Mouse (Mus musculus) thymus, postnatal 25 days (tissue): ENCODE results near the gene Prrx2.

Experiments used
- DNase-seq: peaks from one replicate; pipeline ENCODE4 v3.0.0; 2022

The Prrx2 gene

DNA sequence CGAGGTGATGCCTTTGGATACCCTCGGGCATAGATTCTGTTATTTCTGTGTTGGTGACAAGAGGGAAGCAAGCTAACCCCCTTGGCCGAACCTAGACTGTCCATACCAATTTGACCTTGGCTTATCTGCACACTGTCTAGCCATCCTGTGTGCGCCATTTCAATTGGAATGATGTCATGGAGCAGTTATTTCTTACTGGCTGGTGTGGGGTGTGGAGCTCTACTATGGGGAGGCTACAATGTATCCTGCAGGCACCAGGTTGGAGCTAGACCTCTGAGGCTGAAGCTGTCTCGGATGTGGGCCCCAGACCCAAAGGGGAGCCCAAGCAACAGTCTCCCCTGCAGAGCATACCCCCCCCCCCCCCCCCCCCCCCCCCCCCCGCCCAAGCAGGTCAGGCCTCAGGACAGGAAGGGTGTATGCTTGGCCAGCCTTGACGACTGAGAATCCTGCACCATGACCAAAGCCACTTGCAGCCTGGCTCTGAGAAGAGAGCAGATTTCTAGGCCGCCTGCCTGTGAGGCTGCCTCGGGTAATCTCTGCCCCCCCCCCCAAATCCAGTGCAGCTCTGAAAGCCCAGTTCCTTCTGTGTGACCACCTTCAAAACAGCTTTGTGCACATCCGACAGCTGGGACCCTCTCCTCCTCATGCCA, at the start of gene Prrx2:
Gene Prrx2 (plus strand): TSS at position 600 of the 650 bp plus-strand sequence.
- DNase-seq: no peak

DNA sequence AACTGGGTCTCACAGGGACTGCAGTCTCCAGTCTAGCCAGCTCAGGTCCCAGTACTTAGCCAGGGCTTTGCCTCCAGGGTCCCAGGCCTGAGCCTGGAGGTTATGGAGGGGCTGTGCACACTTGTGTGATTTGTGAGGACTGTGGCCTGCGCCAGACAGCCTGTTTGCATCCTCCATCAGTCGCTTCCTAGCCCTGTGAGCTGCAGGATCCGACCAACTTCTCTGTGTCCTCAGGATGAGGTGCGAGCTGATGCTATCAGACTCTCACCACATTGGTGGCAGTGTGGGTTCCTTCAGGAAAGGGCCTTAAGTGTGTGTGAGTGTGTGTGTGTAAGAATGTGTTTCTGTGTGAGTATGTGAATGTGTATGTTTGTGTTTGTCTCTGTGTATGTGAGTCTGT, 47.3 kb upstream of the Prrx2 start:
- no peak for DNase-seq

- no peak for DNase-seq
These were observed 42.7 kb upstream of the Prrx2 start for GRCm38 (mm10) chr2:30792061-30792460.

GRCm38 (mm10) chr2:30794179-30795108, 40.3 kb upstream of the Prrx2 start:
- DNase-seq: peak; percentile 94

GRCm38 (mm10) chr2:30795271-30795888, 39.4 kb upstream of the Prrx2 start:
- no peak for DNase-seq

GRCm38 (mm10) chr2:30795889-30796275, 38.9 kb upstream of the Prrx2 start:
- no peak for DNase-seq

DNA sequence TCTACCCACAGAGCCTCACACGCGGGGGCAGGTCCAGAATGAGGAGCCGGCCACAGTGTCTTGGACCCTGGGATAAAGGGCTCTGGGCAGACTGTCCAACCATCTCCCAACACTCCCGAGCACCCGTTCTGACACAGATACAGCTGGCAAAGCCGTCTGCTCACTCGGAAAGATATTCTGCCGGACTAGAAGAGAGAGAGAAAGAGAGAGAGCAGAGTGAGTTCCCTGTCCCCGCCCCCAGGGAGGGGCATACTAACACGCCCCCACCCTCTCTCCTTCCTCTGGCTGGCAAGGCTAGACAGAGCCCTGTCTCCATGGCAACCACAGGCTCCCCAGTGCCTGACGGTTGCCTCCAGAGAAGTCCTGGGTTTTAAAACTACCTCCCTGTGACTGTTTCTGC, 38.4 kb upstream of the Prrx2 start:
- DNase-seq: peak; percentile 79

DNA sequence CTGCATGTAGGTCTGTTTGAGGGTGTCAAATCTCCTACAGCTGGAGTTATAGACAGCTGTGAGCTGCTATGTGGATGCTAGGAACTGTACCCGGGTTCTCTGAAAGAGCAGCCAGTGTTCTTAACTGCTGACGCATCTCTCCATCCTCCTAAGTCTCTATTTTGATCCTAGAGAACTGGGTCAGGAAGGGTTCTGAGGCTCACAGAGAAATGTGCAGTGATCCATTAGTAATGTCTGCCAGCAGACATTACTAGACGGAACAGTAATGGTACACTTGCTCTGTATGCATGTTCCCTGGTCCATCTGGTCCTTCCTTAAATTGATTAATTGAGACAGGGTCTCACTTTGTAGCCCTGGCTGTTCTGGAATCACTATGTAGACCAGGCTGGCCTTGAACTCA, 35.3 kb upstream of the Prrx2 start:
- no peak for DNase-seq

- no peak for DNase-seq
These were observed 34.1 kb upstream of the Prrx2 start for GRCm38 (mm10) chr2:30800671-30801066.

- peak; percentile 45 for DNase-seq
These were observed 33.5 kb upstream of the Prrx2 start for GRCm38 (mm10) chr2:30801067-30801852.

DNA sequence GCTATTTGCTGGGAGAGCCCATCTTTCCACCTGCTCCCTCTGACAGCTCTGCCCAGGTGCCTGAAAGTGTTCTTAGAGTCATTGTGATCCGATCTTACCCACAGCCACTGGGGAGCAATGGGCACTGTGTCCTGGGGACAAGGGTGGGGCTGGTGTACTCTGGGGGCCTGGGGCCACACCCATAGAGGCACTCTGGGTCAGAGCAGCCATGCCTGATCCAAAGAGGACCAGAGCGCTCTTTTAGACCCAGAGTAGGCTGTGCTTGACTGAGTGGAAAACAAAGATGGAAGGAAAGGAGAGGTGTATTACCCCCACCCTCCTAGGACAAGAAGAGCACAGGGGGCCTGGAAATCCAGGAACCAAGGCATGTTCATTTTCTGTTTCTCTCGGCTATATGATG, 31.2 kb upstream of the Prrx2 start, which contains the start of gene 1700001O22Rik:
Gene 1700001O22Rik (minus strand): TSS at position 58 of the 400 bp plus-strand sequence.
- no peak for DNase-seq

GRCm38 (mm10) chr2:30805983-30806382, 28.8 kb upstream of the Prrx2 start:
- DNase-seq: no peak

DNA sequence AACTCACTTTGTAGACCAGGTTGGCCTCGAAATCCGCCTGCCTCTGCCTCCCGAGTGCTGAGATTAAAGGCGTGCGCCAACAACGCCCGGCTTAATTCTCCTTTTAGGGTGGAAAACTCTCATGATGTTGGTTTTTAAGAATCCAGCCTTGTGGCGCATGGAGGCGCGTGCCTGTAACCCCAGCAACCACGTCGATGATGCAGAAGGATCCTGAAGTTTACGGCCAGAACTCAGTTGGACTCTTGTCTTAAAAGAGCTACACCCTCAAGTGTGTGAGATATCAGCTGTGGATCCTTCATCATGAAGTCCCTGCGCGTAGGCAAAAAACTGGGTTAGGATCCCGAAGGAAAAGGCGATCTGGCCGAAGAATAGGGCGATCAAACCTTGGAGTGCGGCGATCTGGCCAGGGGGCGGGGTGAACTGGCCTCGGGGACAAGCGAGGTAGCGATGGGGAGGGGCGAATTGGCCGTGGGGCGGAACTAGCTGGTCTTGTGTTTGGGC, 27.6 kb upstream of the Prrx2 start:
- no peak for DNase-seq

GRCm38 (mm10) chr2:30807648-30808295, 27.0 kb upstream of the Prrx2 start, which contains the start of gene Ntmt1:
Gene Ntmt1, plus strand, starts transcription at chr2:30807826.
- DNase-seq: peak; percentile 98

- no peak for DNase-seq
These were observed 26.5 kb upstream of the Prrx2 start for GRCm38 (mm10) chr2:30808296-30808655.

DNA sequence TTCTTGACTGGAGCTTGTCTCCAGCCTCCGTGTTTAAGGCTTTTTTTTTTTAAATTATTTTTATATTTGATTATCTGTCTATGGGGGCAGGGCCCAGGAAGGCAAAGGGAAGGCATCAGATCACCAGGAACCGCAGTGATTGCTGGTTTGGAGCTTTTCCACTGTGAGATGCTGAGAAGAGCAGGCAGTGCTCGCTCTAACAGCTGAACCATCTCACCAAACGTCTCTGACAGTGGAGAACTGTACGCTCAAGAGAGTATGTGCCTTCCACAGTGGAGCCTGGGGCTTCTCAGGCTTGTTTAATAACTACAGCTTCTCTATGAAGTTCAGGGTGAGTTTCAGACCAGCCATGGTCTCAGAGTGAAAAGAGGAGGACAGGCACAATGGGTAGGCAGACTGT, 25.3 kb upstream of the Prrx2 start:
- DNase-seq: no peak

DNA sequence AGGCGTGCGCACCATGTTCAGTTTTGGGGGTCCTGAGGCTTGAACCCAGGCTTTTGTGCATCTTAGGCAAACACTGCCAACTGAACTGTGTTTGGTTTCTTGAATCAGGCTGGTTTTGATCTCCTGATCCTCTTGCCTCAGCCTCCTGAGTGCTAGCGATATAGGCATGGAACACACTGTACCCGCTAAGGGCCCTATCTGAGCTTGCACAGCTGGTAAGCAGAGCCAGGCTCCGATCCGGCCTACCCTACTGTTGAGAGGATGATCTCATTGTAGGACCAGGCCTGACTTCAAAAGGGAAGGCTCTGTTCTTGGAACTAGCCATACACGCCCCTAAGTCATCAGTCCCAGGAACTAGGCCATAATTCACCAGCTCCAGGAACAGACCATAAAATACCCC, 24.2 kb upstream of the Prrx2 start:
- no peak for DNase-seq

- DNase-seq: no peak
These were observed 18.4 kb upstream of the Prrx2 start for GRCm38 (mm10) chr2:30816383-30816782.

DNA sequence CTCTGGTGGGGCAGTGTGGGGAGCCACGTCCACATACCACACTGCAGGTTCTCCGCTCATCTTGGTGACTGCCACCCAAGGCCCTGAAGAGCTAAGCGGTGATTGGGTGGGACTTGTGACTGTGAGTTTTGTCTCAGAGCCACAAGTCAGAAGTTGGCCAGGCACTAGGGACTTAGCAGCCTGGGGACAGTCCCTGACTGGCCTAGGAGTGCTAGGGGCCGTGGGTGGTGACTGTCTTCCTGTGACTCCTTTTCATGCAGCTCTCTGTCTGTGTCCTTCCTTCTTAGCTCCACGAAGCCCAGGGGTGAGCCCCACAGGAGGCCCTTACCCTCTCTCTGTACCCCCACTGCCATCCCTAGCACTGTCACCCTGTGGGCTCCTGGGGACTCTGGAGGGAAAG, 14.9 kb upstream of the Prrx2 start:
- no peak for DNase-seq

- no peak for DNase-seq
These were observed 13.7 kb upstream of the Prrx2 start for GRCm38 (mm10) chr2:30821073-30821472.

DNA sequence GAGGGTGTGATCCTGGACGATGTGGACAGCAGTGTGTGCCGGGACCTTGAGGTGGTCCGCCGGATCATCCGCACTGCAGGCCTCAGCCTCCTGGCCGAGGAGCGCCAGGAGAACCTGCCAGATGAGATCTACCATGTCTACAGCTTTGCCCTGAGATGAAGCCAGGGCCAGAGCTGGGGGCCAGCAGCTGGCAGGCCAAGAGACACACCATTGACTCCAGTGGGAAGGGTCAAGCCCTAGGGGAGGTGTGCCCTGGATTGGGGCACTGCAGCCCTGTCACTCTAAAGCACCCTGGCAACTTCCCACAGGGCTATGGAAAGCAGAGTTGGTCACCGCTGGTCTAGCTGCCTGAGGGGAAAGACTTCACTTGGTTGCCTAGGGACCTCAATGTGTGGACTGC, 12.3 kb upstream of the Prrx2 start:
- no peak for DNase-seq
